Mouse (Mus musculus) C2C12 (cell line): ENCODE data around the gene Jak3.

ENCODE experiments used
- CTCF ChIP-seq: IDR thresholded peaks from one replicate; pipeline ENCODE4 v1.5.1; 2011; ENCODE audit not compliant: control insufficient read depth, insufficient read depth, insufficient read length
- FOSL1 ChIP-seq: IDR thresholded peaks from one replicate; pipeline ENCODE4 v1.8.0; 2011; ENCODE audit warnings: mild to moderate bottlenecking, low read length; ENCODE audit not compliant: poor library complexity, insufficient read depth, severe bottlenecking
- MAX ChIP-seq: IDR thresholded peaks from one replicate; pipeline ENCODE4 v1.6.1; 2011; ENCODE audit warnings: mild to moderate bottlenecking, control low read depth
- MYOG ChIP-seq: IDR thresholded peaks from one replicate; pipeline ENCODE4 v1.6.1; 2011; ENCODE audit not compliant: control insufficient read depth, insufficient read length; ENCODE audit errors: extremely low read depth
- USF1 ChIP-seq: IDR thresholded peaks from one replicate; pipeline ENCODE4 v1.6.1; 2011; ENCODE audit warnings: low read depth, mild to moderate bottlenecking, control low read depth, moderate library complexity

GRCm38 (mm10) chr8:71717096-71717495, 41.0 kb downstream of the Jak3 start:
- no peak for TF ChIP-seq CTCF
- TF ChIP-seq MAX = no peak
- TF ChIP-seq USF1 = no peak
- TF ChIP-seq FOSL1 = no peak
- TF ChIP-seq MYOG = no peak
